Mouse (Mus musculus) forebrain, embryonic 11.5 days (tissue): ENCODE results near the gene Rad18. TPM values are rescaled to one million over a fixed set of nuclear protein-coding genes. Genes with fewer than 3 reads are reported as not detected.

Experiments
- ATAC-seq: fragments of 200-750 bp; cut with Nextera tagmentation; replicated peaks from 2 replicates; pipeline ENCODE4 v1.8.0; 2017; ENCODE audit warnings: moderate TSS enrichment; ENCODE audit not compliant: low FRiP score
- DNase-seq: peaks from one replicate; pipeline ENCODE4 v3.0.0-alpha.2; 2017; ENCODE audit warnings: low spot score
- H3K27ac ChIP-seq: fragments of 300-500 bp; sonication (generic); 2 replicates; pipeline ENCODE4 v1.5.1; 2014; ENCODE audit warnings: low read depth, low read length
- H3K27me3 ChIP-seq: fragments of 300-500 bp; sonication (generic); 2 replicates; pipeline ENCODE4 v1.6.1; 2014; ENCODE audit warnings: mild to moderate bottlenecking, low read length, mixed read lengths; ENCODE audit not compliant: control insufficient read depth, insufficient read depth
- H3K36me3 ChIP-seq: fragments of 300-500 bp; sonication (generic); 2 replicates; pipeline ENCODE4 v1.6.1; 2014; ENCODE audit warnings: mild to moderate bottlenecking, low read length, moderate library complexity, mixed read lengths; ENCODE audit not compliant: control insufficient read depth, insufficient read depth
- H3K4me1 ChIP-seq: fragments of 300-500 bp; sonication (generic); replicated peaks from 2 replicates; pipeline ENCODE4 v1.6.1; 2014; ENCODE audit warnings: low read length, mixed read lengths; ENCODE audit not compliant: control insufficient read depth, insufficient read depth
- H3K4me2 ChIP-seq: fragments of 300-500 bp; sonication (generic); 2 replicates; pipeline ENCODE4 v1.6.1; 2014; ENCODE audit warnings: low read depth, mild to moderate bottlenecking, low read length, moderate library complexity, mixed read lengths; ENCODE audit not compliant: severe bottlenecking
- H3K4me3 ChIP-seq: fragments of 300-500 bp; sonication (generic); 2 replicates; pipeline ENCODE4 v1.5.1; 2014; ENCODE audit warnings: low read depth, low read length
- H3K9ac ChIP-seq: fragments of 300-500 bp; sonication (generic); 2 replicates; pipeline ENCODE4 v1.6.1; 2014; ENCODE audit warnings: low read length
- H3K9me3 ChIP-seq: fragments of 300-500 bp; sonication (generic); 2 replicates; pipeline ENCODE4 v1.6.1; 2016; ENCODE audit warnings: low read length, mixed read lengths; ENCODE audit not compliant: control insufficient read depth
- WGBS: fragments of 180-500 bp; shearing (Covaris S2); extraction: QIAGEN DNeasy Blood & Tissue Kit; methylation state at CpG from one replicate; pipeline ENCODE4 v1.1.7; 2014; 5-methylcytosine and 5-hydroxymethylcytosine counted together
- polyA plus RNA-seq: library from polyadenylated mRNA; unstranded; fragments of >200 nt; fragmentation: Nextera tagmentation; extraction: Ambion mirVana; gene quantifications from 2 replicates; pipeline ENCODE4 v1.2.1, GENCODE M21; 2014

Rad18 gene
- polyA plus RNA-seq, 1 experiment from 2014 or later: 54.1 TPM

- Histone ChIP-seq H3K36me3 (peaks cover 20% of the 10 kb centered on the region), H3K4me2 (no peak overlapping the region), H3K9me3 (no peaks in the 10 kb centered on the region; the same call in 1 of the 2 replicates), H3K27me3 (no peaks in the 10 kb centered on the region), H3K27ac (no peak overlapping the region), H3K4me3 (no peak overlapping the region), H3K9ac (no peak overlapping the region), H3K4me1 (peaks cover 4% of the 10 kb centered on the region)
- DNase-seq (no peak), ATAC-seq (no peak)
- 96% methylated on average over 3 of the region's 3 CpGs for WGBS
Observed at GRCm38 (mm10) chr6:112732434-112732833, 35.9 kb upstream of the Rad18 start.

DNA sequence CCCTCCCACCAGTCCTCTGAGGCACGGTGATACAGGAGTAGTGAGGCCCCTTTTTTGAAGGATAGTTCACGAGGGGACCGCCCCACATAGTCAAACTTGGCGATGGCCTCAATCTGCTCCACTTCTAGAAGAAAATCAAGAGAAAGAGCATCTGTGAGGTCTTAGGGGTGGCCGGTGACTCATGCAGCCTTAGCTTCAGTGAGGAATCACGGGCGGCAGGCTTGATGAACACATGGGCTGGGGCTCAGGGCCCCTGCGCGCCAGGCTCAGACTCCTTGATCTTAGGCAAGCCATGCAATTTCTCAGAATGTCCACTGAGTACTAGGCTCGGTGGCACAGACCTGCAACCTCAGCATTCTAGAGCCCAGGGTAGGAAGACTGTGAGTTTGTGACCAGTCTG lies 34.9 kb upstream of the Rad18 start:
- Histone ChIP-seq H3K4me1 (peaks cover 4% of the 10 kb centered on the region), H3K27ac (no peak overlapping the region), H3K9ac (no peak overlapping the region), H3K4me2 (no peak overlapping the region), H3K36me3 (peaks cover 20% of the 10 kb centered on the region), H3K9me3 (no peaks in the 10 kb centered on the region; the same call in 1 of the 2 replicates), H3K4me3 (no peak overlapping the region), H3K27me3 (no peaks in the 10 kb centered on the region)
- WGBS: 95% methylated on average over 10 of the region's 10 CpGs
- DNase-seq (no peak), ATAC-seq (no peak)

DNA sequence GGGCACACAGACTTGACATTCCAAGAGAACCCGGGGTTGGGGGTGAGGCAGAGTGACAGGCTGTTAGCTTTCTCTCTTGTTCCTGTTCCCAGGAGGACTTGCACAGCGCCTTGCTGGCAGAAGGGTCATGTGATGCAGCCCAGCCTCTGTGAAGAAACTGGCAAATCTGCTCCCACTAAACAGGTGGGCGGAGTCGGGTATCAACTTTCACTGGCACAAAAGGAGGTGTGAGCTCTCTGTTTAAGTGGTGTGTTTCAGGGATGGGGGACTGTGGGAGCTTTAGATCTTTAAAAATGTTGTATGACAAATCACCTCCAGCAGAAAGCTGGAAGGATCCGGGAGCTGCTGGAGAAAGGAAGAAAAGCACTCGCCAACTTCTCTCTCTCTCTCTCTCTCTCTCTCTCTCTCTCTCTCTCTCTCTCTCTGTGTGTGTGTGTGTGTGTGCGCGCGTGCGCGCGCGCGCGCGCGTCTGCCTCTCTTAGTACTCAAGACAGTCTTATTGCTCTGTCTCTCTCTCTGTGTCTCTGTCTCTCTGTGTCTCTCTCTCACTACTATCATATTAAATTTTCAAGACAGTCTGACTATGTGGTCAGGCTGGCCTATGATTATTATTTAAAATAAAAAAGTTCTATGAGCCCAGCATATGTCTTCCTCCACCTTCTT lies 32.4 kb upstream of the Rad18 start:
- 5% methylated on average over 17 of the region's 17 CpGs for WGBS
- H3K27ac ChIP-seq: peak overlapping the region; percentile 25; the same call in 1 of the 2 replicates
- H3K9me3 ChIP-seq: no peaks in the 10 kb centered on the region; the same call in 1 of the 2 replicates
- peak; percentile 86 for DNase-seq
- peak; percentile 94 for ATAC-seq
- H3K4me3 ChIP-seq: no peak overlapping the region
- H3K36me3 ChIP-seq: peaks cover 9% of the 10 kb centered on the region
- H3K27me3 ChIP-seq: no peaks in the 10 kb centered on the region
- H3K9ac ChIP-seq: 0 out of 2 replicates have a peak overlapping the region, but pooled peaks have one; percentile 12
- peak overlapping the region; percentile 19; the same call in 1 of the 2 replicates for H3K4me2 ChIP-seq
- H3K4me1 ChIP-seq: peaks cover 4% of the 10 kb centered on the region

GRCm38 (mm10) chr6:112725468-112725867 lies 29.0 kb upstream of the Rad18 start:
- ATAC-seq (no peak), DNase-seq (no peak)
- no peak overlapping the region for H3K27ac ChIP-seq
- peaks cover 4% of the 10 kb centered on the region for H3K4me1 ChIP-seq
- WGBS: 96% methylated on average over 4 of the region's 4 CpGs
- H3K27me3 ChIP-seq: no peaks in the 10 kb centered on the region
- H3K9ac ChIP-seq: no peak overlapping the region
- no peaks in the 10 kb centered on the region for H3K9me3 ChIP-seq
- H3K4me2 ChIP-seq: no peak overlapping the region
- H3K36me3 ChIP-seq: peaks cover 12% of the 10 kb centered on the region; the same call in 1 of the 2 replicates
- no peak overlapping the region for H3K4me3 ChIP-seq

DNA sequence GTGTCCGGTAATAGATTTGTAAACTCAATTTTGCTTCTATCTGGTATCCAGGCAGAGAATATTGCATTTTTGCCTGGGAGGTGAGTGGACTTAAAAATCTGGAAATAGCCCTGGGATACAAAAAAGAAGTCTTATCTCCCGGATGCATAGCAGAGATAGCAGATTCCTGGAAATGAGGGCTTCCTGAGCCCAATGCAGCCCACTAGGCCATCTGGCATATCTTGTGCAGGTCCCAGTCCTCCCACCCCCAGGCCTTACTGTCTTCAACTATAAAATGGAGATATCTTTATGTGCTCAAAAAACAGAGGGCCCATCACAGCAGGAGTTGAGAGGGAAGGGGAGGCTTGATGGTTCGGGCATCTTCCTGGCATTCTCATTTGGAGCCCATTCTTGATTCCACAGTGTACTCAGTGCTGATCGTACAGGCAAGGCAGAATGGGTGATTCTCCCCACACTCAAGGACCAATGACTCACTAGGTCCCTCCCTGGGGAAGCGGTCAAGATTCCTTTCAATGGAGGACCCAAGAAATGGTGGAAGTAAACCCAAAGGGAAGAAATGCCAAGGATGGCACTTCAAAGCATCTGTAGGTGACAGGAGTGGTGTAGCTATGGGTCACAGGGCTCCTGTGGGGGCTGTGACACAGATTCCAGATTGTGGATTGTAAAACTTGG lies 24.1 kb upstream of the Rad18 start:
- Histone ChIP-seq H3K4me3 (no peak overlapping the region), H3K9ac (no peak overlapping the region), H3K36me3 (peaks cover 10% of the 10 kb centered on the region; the same call in 1 of the 2 replicates), H3K9me3 (no peaks in the 10 kb centered on the region), H3K4me2 (no peak overlapping the region), H3K27me3 (no peaks in the 10 kb centered on the region), H3K27ac (no peak overlapping the region), H3K4me1 (no peaks in the 10 kb centered on the region)
- no peak for ATAC-seq
- 94% methylated on average over 5 of the region's 5 CpGs for WGBS
- DNase-seq: no peak

GRCm38 (mm10) chr6:112719983-112720382 lies 23.5 kb upstream of the Rad18 start:
- Histone ChIP-seq H3K4me3 (no peak overlapping the region), H3K4me2 (no peak overlapping the region), H3K9me3 (no peaks in the 10 kb centered on the region), H3K27ac (no peak overlapping the region), H3K9ac (no peak overlapping the region), H3K36me3 (peaks cover 10% of the 10 kb centered on the region; the same call in 1 of the 2 replicates), H3K27me3 (no peaks in the 10 kb centered on the region), H3K4me1 (no peaks in the 10 kb centered on the region)
- DNase-seq: no peak
- WGBS: 97% methylated on average over 1 of the region's 1 CpGs
- no peak for ATAC-seq

- WGBS: 59% methylated on average over 5 of the region's 5 CpGs
- Histone ChIP-seq H3K36me3 (peaks cover 4% of the 10 kb centered on the region; the same call in 1 of the 2 replicates), H3K4me3 (no peak overlapping the region), H3K27me3 (no peaks in the 10 kb centered on the region), H3K4me1 (no peaks in the 10 kb centered on the region), H3K4me2 (no peak overlapping the region), H3K9ac (no peak overlapping the region), H3K9me3 (no peaks in the 10 kb centered on the region), H3K27ac (no peak overlapping the region)
- DNase-seq (no peak), ATAC-seq (no peak; the same call in 1 of the 2 replicates)
Observed at GRCm38 (mm10) chr6:112717168-112717567, 20.7 kb upstream of the Rad18 start.

DNA sequence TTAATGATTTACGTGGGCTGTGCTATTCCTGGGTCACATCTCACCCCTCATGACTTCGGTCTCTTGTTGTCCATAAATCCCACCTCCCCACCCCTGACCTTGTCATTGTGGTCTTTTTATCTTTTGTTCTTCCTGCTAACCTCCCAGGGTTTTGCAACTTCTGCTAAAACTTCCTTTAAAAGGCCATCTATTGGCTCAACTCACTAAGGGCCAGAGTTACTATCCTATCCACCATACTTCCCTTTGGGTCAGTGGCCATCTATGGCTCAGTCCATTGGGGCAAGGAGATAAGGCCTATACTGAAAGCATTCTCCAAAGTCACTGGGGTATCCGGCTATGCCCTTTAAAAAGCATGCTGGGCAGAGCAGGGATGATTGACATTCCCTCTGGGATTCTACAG lies 17.5 kb upstream of the Rad18 start:
- WGBS: 86% methylated on average over 3 of the region's 3 CpGs
- Histone ChIP-seq H3K9ac (no peak overlapping the region), H3K27ac (no peak overlapping the region), H3K4me2 (no peak overlapping the region), H3K4me3 (no peak overlapping the region), H3K4me1 (no peaks in the 10 kb centered on the region), H3K9me3 (no peaks in the 10 kb centered on the region), H3K36me3 (no peaks in the 10 kb centered on the region), H3K27me3 (no peaks in the 10 kb centered on the region)
- DNase-seq: no peak
- no peak for ATAC-seq
